ENCODE assay signal across 12 mouse cellular contexts in the genomic region with DNA sequence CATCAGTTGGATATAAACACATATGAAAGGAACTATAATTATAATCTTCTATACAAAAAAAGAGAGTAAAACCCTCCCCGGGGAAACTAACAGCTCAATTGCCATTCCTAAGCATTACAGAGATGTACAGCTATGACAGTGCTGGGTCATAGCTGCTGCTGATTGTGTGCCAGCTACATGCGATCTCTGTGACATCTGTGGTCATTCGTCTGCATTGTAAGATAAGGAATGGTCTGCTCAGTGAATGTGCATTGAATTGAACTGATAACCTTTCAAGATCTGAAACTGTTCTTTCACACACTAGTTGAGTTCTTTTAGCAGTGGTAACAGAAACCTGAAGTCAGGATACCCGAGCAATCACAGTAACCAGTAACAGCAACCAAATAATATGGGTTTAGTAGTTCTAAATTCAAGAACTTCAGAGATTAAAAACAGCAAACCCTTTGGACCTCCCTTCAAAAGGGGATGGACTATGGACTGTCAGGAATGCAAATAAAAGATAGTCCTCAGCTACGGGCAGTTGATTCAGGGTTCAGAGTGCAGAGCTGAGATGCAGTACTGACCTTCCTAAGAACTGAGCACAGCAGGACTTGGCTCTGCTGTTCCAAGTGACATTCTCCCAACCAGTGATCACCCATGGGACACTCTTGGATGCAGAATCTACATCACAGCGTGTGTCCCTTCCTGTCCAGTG.
DNase-seq lines count a peak whose midpoint lies in the region; ATAC-seq lines count a peak whose summit lies in the region.
"Had no signal": no experiment of that assay in that cellular context is flagged by ENCODE, and none has a peak within 500 bp of the region (broad histone marks: within the 10 kb centered on the region; RNA-seq: fewer than 3 reads in every experiment).

No protein-coding gene starts in this region.

- H3K9ac ChIP-seq in midbrain, embryonic 11.5 days (ENCODE audit: low read length) = no peak overlapping the region
- H3K9ac ChIP-seq in intestine, embryonic 14.5 days (ENCODE audit: low read length) = no peak overlapping the region
- H3K9ac ChIP-seq in liver, embryonic 12.5 days = no peak overlapping the region
- H3K9ac ChIP-seq: limb, embryonic 12.5 days; neural tube, embryonic 12.5 days had no signal

- no peaks in the 10 kb centered on the region for H3K27me3 ChIP-seq in midbrain, embryonic 11.5 days (ENCODE audit: control insufficient read depth, insufficient read depth, low read length)
- no peaks in the 10 kb centered on the region for H3K27me3 ChIP-seq in midbrain, embryonic 10.5 days (ENCODE audit: low read depth, poor library complexity, severe bottlenecking)
- H3K27me3 ChIP-seq in intestine, embryonic 14.5 days (replicated peaks; ENCODE audit: control insufficient read depth, insufficient read depth, low read length) = no peaks in the 10 kb centered on the region
- no peaks in the 10 kb centered on the region for H3K27me3 ChIP-seq in liver, embryonic 12.5 days (replicated peaks)
- no peaks in the 10 kb centered on the region for H3K27me3 ChIP-seq in heart, embryonic 10.5 days (ENCODE audit: insufficient read depth, poor library complexity, severe bottlenecking)
- H3K27me3 ChIP-seq: limb, embryonic 12.5 days; neural tube, embryonic 12.5 days had no signal

- no peak overlapping the region for H3K27ac ChIP-seq in midbrain, embryonic 11.5 days (ENCODE audit: low read depth, low read length)
- no peak overlapping the region for H3K27ac ChIP-seq in midbrain, embryonic 10.5 days (replicated peaks)
- H3K27ac ChIP-seq in intestine, embryonic 14.5 days (ENCODE audit: low read depth) = no peak overlapping the region
- no peak overlapping the region for H3K27ac ChIP-seq in liver, embryonic 12.5 days
- no peak overlapping the region for H3K27ac ChIP-seq in heart, embryonic 10.5 days
- H3K27ac ChIP-seq: limb, embryonic 12.5 days; neural tube, embryonic 12.5 days had no signal

- H3K9me3 ChIP-seq in midbrain, embryonic 11.5 days (ENCODE audit: control insufficient read depth, low read length) = no peaks in the 10 kb centered on the region
- no peaks in the 10 kb centered on the region for H3K9me3 ChIP-seq in midbrain, embryonic 10.5 days (replicated peaks)
- no peaks in the 10 kb centered on the region for H3K9me3 ChIP-seq in intestine, embryonic 14.5 days (ENCODE audit: control insufficient read depth, low read length)
- H3K9me3 ChIP-seq in liver, embryonic 12.5 days (replicated peaks) = no peaks in the 10 kb centered on the region
- no peaks in the 10 kb centered on the region for H3K9me3 ChIP-seq in heart, embryonic 10.5 days
- H3K9me3 ChIP-seq: limb, embryonic 12.5 days; neural tube, embryonic 12.5 days had no signal

- DNase-seq in midbrain, embryonic 11.5 days (ENCODE audit: low spot score, missing footprints) = peak; percentile 41
- no peak for DNase-seq in midbrain, embryonic 10.5 days (ENCODE audit: low spot score)
- DNase-seq in intestine, embryonic 14.5 days (ENCODE audit: low spot score) = no peak
- peak; percentile 66 for DNase-seq in yolk sac, embryonic 10.5 days (ENCODE audit: low spot score)
- no peak for DNase-seq in lung, postnatal 4 days
- DNase-seq in heart, embryonic 10.5 days (ENCODE audit: low spot score) = no peak
- DNase-seq: lung, postnatal 10 days; thymus, postnatal 36 days had no signal

- no peaks in the 10 kb centered on the region for H3K36me3 ChIP-seq in midbrain, embryonic 11.5 days (ENCODE audit: control insufficient read depth, insufficient read depth, low read length)
- H3K36me3 ChIP-seq in midbrain, embryonic 10.5 days = no peaks in the 10 kb centered on the region
- H3K36me3 ChIP-seq in intestine, embryonic 14.5 days (ENCODE audit: control insufficient read depth, insufficient read depth, low read length) = no peaks in the 10 kb centered on the region
- no peaks in the 10 kb centered on the region for H3K36me3 ChIP-seq in liver, embryonic 12.5 days
- no peaks in the 10 kb centered on the region for H3K36me3 ChIP-seq in heart, embryonic 10.5 days
- H3K36me3 ChIP-seq: limb, embryonic 12.5 days; neural tube, embryonic 12.5 days had no signal

- no peak overlapping the region for H3K4me2 ChIP-seq in midbrain, embryonic 11.5 days
- no peak overlapping the region for H3K4me2 ChIP-seq in intestine, embryonic 14.5 days (ENCODE audit: low read length)
- H3K4me2 ChIP-seq in liver, embryonic 12.5 days = peak overlapping the region; percentile 8
- H3K4me2 ChIP-seq: limb, embryonic 12.5 days; neural tube, embryonic 12.5 days had no signal

- no peak overlapping the region for H3K4me3 ChIP-seq in midbrain, embryonic 11.5 days (ENCODE audit: low read depth, low read length)
- H3K4me3 ChIP-seq in midbrain, embryonic 10.5 days = no peak overlapping the region
- no peak overlapping the region for H3K4me3 ChIP-seq in intestine, embryonic 14.5 days (ENCODE audit: low read depth, low read length)
- no peak overlapping the region for H3K4me3 ChIP-seq in liver, embryonic 12.5 days
- H3K4me3 ChIP-seq in heart, embryonic 10.5 days = no peak overlapping the region
- H3K4me3 ChIP-seq: limb, embryonic 12.5 days; neural tube, embryonic 12.5 days had no signal

- no peak for ATAC-seq in midbrain, embryonic 11.5 days (ENCODE audit: low FRiP score)
- 0 out of 2 replicates have a peak, but pooled peaks have one; percentile 58 for ATAC-seq in intestine, embryonic 14.5 days (replicated peaks; ENCODE audit: low FRiP score, low TSS enrichment, low read depth)
- peak; percentile 95 for ATAC-seq in liver, embryonic 12.5 days
- no peak for ATAC-seq in frontal cortex, adult (ENCODE audit: low TSS enrichment)

- no peaks in the 10 kb centered on the region for H3K4me1 ChIP-seq in midbrain, embryonic 11.5 days (ENCODE audit: control insufficient read depth, insufficient read depth, low read length)
- H3K4me1 ChIP-seq in midbrain, embryonic 10.5 days = no peaks in the 10 kb centered on the region
- no peaks in the 10 kb centered on the region for H3K4me1 ChIP-seq in intestine, embryonic 14.5 days (replicated peaks; ENCODE audit: control insufficient read depth, insufficient read depth, low read length)
- H3K4me1 ChIP-seq in liver, embryonic 12.5 days = peaks cover 16% of the 10 kb centered on the region
- no peaks in the 10 kb centered on the region for H3K4me1 ChIP-seq in heart, embryonic 10.5 days
- H3K4me1 ChIP-seq: limb, embryonic 12.5 days; neural tube, embryonic 12.5 days had no signal

- 84% methylated on average over 6 of the region's 6 CpGs for WGBS in midbrain, embryonic 11.5 days
- 83% methylated on average over 6 of the region's 6 CpGs for WGBS in midbrain, embryonic 10.5 days
- WGBS in intestine, embryonic 14.5 days = 59% methylated on average over 6 of the region's 6 CpGs
- 17% methylated on average over 6 of the region's 6 CpGs for WGBS in liver, embryonic 12.5 days (ENCODE audit: insufficient replicate concordance)
- WGBS in heart, embryonic 10.5 days = 64% methylated on average over 6 of the region's 6 CpGs

Comparison
In these comparisons a context has a peak if more than half of its experiments do, and no peak if none do; other contexts are left out.
1. DNase-seq: peak in midbrain, embryonic 11.5 days (single experiment) and yolk sac, embryonic 10.5 days (single experiment); none in midbrain, embryonic 10.5 days (single experiment), intestine, embryonic 14.5 days (single experiment), lung, postnatal 4 days (0 of 2) and heart, embryonic 10.5 days (single experiment).
2. ATAC-seq: peak in intestine, embryonic 14.5 days (single experiment) and liver, embryonic 12.5 days (single experiment); none in midbrain, embryonic 11.5 days (single experiment) and frontal cortex, adult (single experiment).